ENCODE assay signal across 7 mouse cellular contexts in genomic region chr19:40544856-40545255, GRCm38 (mm10). TPM values are rescaled to one million over a fixed set of nuclear protein-coding genes. Genes with fewer than 3 reads are reported as not detected.
DNase-seq lines count a peak whose midpoint lies in the region; ATAC-seq and TF ChIP-seq lines count a peak whose summit lies in the region.

No protein-coding gene starts in this region.

- ATAC-seq in G1E (ENCODE audit: extremely low read depth, insufficient number of reproducible peaks, low FRiP score, poor library complexity, severe bottlenecking), result no peak
- peak; percentile 56 to 76; a peak in 2 of 4 replicates for ATAC-seq in hematopoietic stem cell, adult 5-6 weeks (replicated peaks in 1 of 2; ENCODE audit: insufficient read depth in 1 of 2, low FRiP score in 2 of 2, low TSS enrichment in 1 of 2, low read depth in 1 of 2, poor library complexity in 2 of 2, severe bottlenecking in 2 of 2)

- peak; percentile 54 for TF ChIP-seq CTCF in G1E (IDR thresholded peaks at IDR 0.05; ENCODE audit: low read depth, low read length)

- H3K36me3 ChIP-seq in G1E (replicated peaks), result peaks cover 11% of the 10 kb centered on the region
- H3K36me3 ChIP-seq in embryonic facial prominence, embryonic 10.5 days (replicated peaks), result peaks cover under 1% of the 10 kb centered on the region

- no peak overlapping the region for H3K27ac ChIP-seq in embryonic facial prominence, embryonic 10.5 days (replicated peaks)

- 14% methylated on average over 3 of the region's 3 CpGs for WGBS in embryonic facial prominence, embryonic 10.5 days

- DNase-seq in G1E (ENCODE audit: low spot score), result peak; percentile 40
- peak; percentile 43 for DNase-seq in adrenal gland, postnatal 25 days
- DNase-seq in embryonic facial prominence, embryonic 10.5 days (ENCODE audit: low spot score), result peak; percentile 76
- peak; percentile 27 for DNase-seq in layer of hippocampus, adult 9-11 months
- DNase-seq in lung, postnatal 25 days (ENCODE audit: low spot score), result peak; percentile 64
- peak; percentile 56 for DNase-seq in right cerebral cortex, postnatal 14 days

- H3K4me3 ChIP-seq in G1E (ENCODE audit: low read depth, low read length), result no peak overlapping the region
- no peak overlapping the region for H3K4me3 ChIP-seq in embryonic facial prominence, embryonic 10.5 days

- H3K4me1 ChIP-seq in G1E (ENCODE audit: insufficient read depth, low read depth, low read length), result no peaks in the 10 kb centered on the region
- peaks cover 13% of the 10 kb centered on the region for H3K4me1 ChIP-seq in embryonic facial prominence, embryonic 10.5 days

- H3K9me3 ChIP-seq in G1E (replicated peaks), result no peaks in the 10 kb centered on the region
- no peaks in the 10 kb centered on the region for H3K9me3 ChIP-seq in embryonic facial prominence, embryonic 10.5 days

- no peaks in the 10 kb centered on the region; the same call in 1 of the 2 replicates for H3K27me3 ChIP-seq in G1E (ENCODE audit: insufficient read depth, low read length)
- no peaks in the 10 kb centered on the region for H3K27me3 ChIP-seq in embryonic facial prominence, embryonic 10.5 days (replicated peaks; ENCODE audit: low read depth, poor library complexity, severe bottlenecking)

RNA-seq across cellular contexts. Expression of gene Sorbs1, which starts 31.3 kb away (rescaled TPM):
- total RNA-seq in G1E (2014; fragmentation: Nextera tagmentation), result 50.6 and 64.2 TPM in 2 replicates
- 12.6 and 19.2 TPM in 2 replicates for total RNA-seq in G1E (2017)
- 7.4 and 9.2 TPM in 2 replicates for polyA plus RNA-seq in G1E (2012)
- 66.4 and 76.7 TPM in 2 replicates for total RNA-seq in adrenal gland, postnatal 25 days (2021)
- polyA plus RNA-seq in embryonic facial prominence, embryonic 10.5 days (2016; fragmentation: Nextera tagmentation; extraction: Ambion mirVana), result 40.7 and 41.1 TPM in 2 replicates
- 11.6 and 12.4 TPM in 2 replicates for total RNA-seq in hematopoietic stem cell, adult 5-6 weeks (2017)

RNA-seq across cellular contexts. Expression of gene Aldh18a1, which starts 43.4 kb away (rescaled TPM):
- 104 and 111 TPM in 2 replicates for total RNA-seq in G1E (2014; fragmentation: Nextera tagmentation)
- 41.1 and 43.7 TPM in 2 replicates for total RNA-seq in G1E (2017)
- polyA plus RNA-seq in G1E (2012), result 15.4 and 24.9 TPM in 2 replicates
- total RNA-seq in adrenal gland, postnatal 25 days (2021), result 21.0 and 30.4 TPM in 2 replicates
- polyA plus RNA-seq in embryonic facial prominence, embryonic 10.5 days (2016; fragmentation: Nextera tagmentation; extraction: Ambion mirVana), result 91.0 and 104 TPM in 2 replicates
- total RNA-seq in hematopoietic stem cell, adult 5-6 weeks (2017), result 35.6 and 39.1 TPM in 2 replicates
